Mouse (Mus musculus): Measurements from ENCODE around the gene Ifrd1.
"Not testable (repeated sequence)": the region's sequence is repeated elsewhere in the genome, so short reads cannot be mapped to it uniquely, and the experiment has no call there.

Gene Ifrd1

DNA sequence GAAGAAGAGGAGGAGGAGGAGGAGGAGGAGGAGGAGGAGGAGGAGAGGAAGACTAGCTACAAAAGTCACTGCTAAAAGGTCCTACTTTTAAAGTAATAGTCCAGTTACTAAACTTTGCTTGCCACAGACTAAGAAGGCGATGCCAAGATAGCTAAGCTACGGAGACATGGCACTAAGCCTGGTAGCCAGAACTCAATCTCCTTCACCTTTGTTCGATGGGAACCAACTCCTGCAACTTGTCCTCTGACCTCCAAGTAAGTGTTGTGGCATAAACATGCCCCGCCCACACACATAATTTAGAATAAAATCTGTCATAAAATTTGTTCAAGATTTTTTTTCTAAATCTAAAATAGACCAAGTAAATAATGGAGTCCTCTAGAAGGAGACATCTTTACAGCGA lies 50.3 kb downstream of the Ifrd1 start:
- no peak for DNase-seq

GRCm38 (mm10) chr12:40197511-40197910 lies 50.8 kb downstream of the Ifrd1 start:
- no peak for DNase-seq

GRCm38 (mm10) chr12:40185474-40185873 lies 62.8 kb downstream of the Ifrd1 start:
- no peak for DNase-seq

- peak; percentile 49 for DNase-seq
These were observed 71.2 kb downstream of the Ifrd1 start for GRCm38 (mm10) chr12:40177089-40177488.

- DNase-seq: no peak
These were observed 72.1 kb downstream of the Ifrd1 start for GRCm38 (mm10) chr12:40176158-40176557.

GRCm38 (mm10) chr12:40175171-40175570 lies 73.1 kb downstream of the Ifrd1 start:
- not testable (repeated sequence) for DNase-seq

DNA sequence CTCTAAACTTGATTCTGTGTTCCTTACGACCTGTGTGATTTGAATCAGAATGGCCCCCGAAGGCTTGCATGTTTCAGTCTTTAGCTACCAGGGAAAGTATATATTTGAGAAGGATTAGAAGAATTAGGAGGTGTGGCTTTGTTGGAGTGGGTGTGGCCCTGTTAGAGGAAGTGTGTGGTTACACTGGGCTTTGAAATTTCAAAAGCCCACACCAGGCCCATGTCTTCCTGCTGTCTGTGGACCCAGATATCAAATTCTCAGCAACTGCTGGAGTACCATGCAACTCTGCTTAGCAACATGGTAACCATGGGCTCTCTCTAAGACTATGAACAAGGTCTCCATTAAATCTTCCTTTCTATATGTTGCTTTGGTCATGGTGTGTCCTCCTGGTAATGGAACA lies 76.7 kb downstream of the Ifrd1 start:
- DNase-seq: no peak

- no peak for DNase-seq
These were observed 78.6 kb downstream of the Ifrd1 start for GRCm38 (mm10) chr12:40169675-40170074.

DNA sequence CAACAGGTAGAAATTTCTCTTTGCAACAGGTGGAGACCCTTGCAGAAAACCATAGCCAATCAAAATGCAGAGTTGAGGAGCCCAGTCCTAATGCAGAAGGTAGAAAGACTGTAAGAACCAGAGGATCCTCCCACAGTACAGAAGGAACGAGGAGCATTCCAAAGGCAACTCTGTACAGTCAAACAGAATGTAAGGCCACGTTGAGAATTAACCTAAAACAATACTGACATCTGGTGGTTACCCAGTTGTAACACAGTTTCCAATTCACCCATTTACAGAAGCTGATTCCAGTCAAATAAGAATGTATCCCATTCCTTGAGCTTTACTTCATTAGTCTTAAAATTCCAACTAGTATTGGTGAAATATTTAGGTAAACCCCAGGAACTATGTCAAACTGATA lies 83.7 kb downstream of the Ifrd1 start:
- DNase-seq: peak; percentile 11

- no peak for DNase-seq
These were observed 87.5 kb downstream of the Ifrd1 start for GRCm38 (mm10) chr12:40160777-40161176.

GRCm38 (mm10) chr12:40154188-40154587 lies 94.1 kb downstream of the Ifrd1 start:
- no peak for DNase-seq

DNA sequence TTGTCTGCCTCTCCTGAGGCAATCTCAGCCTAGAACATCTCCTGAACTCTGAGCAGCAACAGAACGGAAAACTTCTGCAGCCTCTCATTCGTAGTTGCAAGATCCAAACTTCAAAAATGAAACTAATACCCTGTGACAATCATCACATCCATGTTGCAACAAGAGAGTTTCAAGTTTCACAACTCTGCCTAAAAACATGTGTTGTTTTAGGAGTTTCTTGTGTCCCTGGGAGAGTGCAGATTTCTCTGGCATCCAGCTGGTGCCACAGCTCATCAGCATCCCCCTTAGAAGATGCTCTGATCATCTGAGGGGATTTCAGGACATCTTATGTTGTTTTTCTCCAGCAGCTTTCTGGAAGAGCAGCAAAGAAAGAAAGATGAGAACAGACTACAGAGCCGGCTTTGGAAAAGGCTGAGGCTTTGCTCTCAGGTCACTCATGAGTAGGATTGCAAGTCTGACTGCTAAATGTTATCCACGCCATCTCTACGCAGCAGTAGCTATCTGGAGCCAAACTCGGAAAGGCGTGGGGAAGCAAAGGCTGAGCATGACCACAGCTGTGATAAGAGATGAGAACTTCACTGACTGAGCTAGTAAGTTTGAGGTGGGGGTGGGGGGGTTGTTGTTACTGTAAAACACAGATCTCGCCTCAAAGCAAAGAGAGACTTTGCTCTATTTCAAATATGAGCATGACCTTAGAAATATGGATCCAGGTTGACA lies 95.8 kb downstream of the Ifrd1 start:
- DNase-seq: no peak
